Mouse (Mus musculus): ENCODE results near the gene Dnlz. TPM values are rescaled to one million over a fixed set of nuclear protein-coding genes. Genes with fewer than 3 reads are reported as not detected.
A peak's percentile ranks its signal among the peaks of the same experiment; 100 is the strongest.

Gene Dnlz
- total and polyA plus RNA-seq, 3 experiments = 7.6 to 14.2 (median 9.4) TPM

GRCm38 (mm10) chr2:26302005-26302503 is 49.9 kb downstream of the Dnlz start:
- Histone ChIP-seq H3K4me3 (ENCODE audit: low read depth, low read length) (no peak overlapping the region), H3K36me3 (replicated peaks) (no peaks in the 10 kb centered on the region), H3K27me3 (ENCODE audit: insufficient read depth, low read length) (peaks cover 37% of the 10 kb centered on the region), H3K4me1 (ENCODE audit: insufficient read depth, low read depth, low read length) (peaks cover 2% of the 10 kb centered on the region; the same call in 1 of the 2 replicates), H3K9me3 (replicated peaks) (no peaks in the 10 kb centered on the region)
- no peak for TF ChIP-seq GATA1 (IDR thresholded peaks at IDR 0.05; ENCODE audit: borderline replicate concordance, low read length)
- no peak for TF ChIP-seq TAL1 (conservative IDR thresholded peaks at IDR 0.05; ENCODE audit: low read depth, low read length)
- TF ChIP-seq CTCF (IDR thresholded peaks at IDR 0.05; ENCODE audit: low read depth, low read length) = no peak
- TF ChIP-seq GATA2 (IDR thresholded peaks at IDR 0.05; ENCODE audit: borderline replicate concordance, low read depth, low read length) = no peak
- TF ChIP-seq POLR2AphosphoS5 (IDR thresholded peaks at IDR 0.05; ENCODE audit: insufficient replicate concordance, low read depth, low read length) = no peak
- no peak for ATAC-seq (ENCODE audit: extremely low read depth, insufficient number of reproducible peaks, low FRiP score, poor library complexity, severe bottlenecking)
- DNase-seq (ENCODE audit: low spot score) = no peak

DNA sequence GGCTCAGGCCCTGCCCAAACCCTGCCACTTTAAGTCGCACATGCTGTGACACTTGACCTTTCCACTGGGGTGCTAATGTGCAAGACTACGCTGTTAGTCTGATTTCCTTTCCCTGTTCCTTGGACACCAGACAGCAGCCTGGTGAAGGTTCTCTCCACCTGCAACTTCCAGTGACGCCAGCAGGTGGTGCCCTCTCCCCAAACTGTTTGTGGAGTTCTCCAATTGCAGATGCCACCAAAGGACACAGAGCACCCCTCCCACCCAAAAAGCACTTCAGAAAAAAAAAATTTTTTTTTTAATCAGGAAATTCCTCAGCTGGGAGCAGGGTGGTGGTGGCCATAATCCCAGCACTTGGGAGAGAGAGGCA is 51.1 kb downstream of the Dnlz start:
- peak; percentile 70 for DNase-seq (ENCODE audit: low spot score)
- Histone ChIP-seq H3K4me3 (ENCODE audit: low read depth, low read length) (no peak overlapping the region), H3K36me3 (replicated peaks) (no peaks in the 10 kb centered on the region), H3K9me3 (replicated peaks) (no peaks in the 10 kb centered on the region), H3K4me1 (ENCODE audit: insufficient read depth, low read depth, low read length) (peaks cover 2% of the 10 kb centered on the region; the same call in 1 of the 2 replicates), H3K27me3 (ENCODE audit: insufficient read depth, low read length) (peaks cover 44% of the 10 kb centered on the region)
- no peak for ATAC-seq (ENCODE audit: extremely low read depth, insufficient number of reproducible peaks, low FRiP score, poor library complexity, severe bottlenecking)
- TF ChIP-seq POLR2AphosphoS5 (IDR thresholded peaks at IDR 0.05; ENCODE audit: insufficient replicate concordance, low read depth, low read length) = no peak
- TF ChIP-seq CTCF (IDR thresholded peaks at IDR 0.05; ENCODE audit: low read depth, low read length) = peak; percentile 57
- no peak for TF ChIP-seq GATA2 (IDR thresholded peaks at IDR 0.05; ENCODE audit: borderline replicate concordance, low read depth, low read length)
- no peak for TF ChIP-seq TAL1 (conservative IDR thresholded peaks at IDR 0.05; ENCODE audit: low read depth, low read length)

DNA sequence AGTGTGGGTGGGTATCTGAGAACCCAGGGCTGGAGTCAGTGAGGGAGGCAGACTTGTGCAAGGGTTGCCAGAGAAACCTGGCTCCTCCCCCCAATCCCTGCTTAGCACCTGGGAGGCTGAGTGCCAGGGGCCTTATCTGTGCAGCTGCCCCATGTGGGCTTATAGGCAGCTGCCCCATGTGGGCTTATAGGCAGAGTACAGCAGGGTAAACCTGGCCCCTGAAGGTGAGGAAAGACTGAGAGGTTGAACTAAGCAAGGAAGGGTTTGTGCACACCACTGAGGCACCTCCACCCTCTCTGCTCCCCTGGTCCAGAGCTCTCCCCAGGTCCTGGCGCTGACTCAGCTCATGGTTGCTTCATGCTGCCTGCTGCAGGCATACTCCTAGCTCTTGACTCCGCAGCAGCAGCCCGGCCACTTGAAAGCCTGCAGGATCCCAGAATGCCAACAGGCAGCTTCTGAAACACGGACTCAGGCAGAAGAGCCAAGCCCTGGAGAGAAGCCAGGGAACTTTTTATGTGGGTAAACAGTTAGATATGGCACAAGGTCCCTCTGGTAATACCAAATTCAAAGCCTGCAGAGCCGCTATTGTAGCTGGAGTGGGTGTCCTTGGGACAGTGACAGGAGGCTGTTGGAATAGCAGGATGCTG is 51.6 kb downstream of the Dnlz start:
- Histone ChIP-seq H3K36me3 (replicated peaks) (no peaks in the 10 kb centered on the region), H3K27me3 (ENCODE audit: insufficient read depth, low read length) (peaks cover 48% of the 10 kb centered on the region), H3K4me3 (ENCODE audit: low read depth, low read length) (no peak overlapping the region), H3K4me1 (ENCODE audit: insufficient read depth, low read depth, low read length) (peaks cover 2% of the 10 kb centered on the region; the same call in 1 of the 2 replicates), H3K9me3 (replicated peaks) (no peaks in the 10 kb centered on the region)
- ATAC-seq (ENCODE audit: extremely low read depth, insufficient number of reproducible peaks, low FRiP score, poor library complexity, severe bottlenecking) = no peak
- DNase-seq (ENCODE audit: low spot score) = no peak
- TF ChIP-seq CTCF (IDR thresholded peaks at IDR 0.05; ENCODE audit: low read depth, low read length) = no peak
- TF ChIP-seq TAL1 (conservative IDR thresholded peaks at IDR 0.05; ENCODE audit: low read depth, low read length) = no peak
- TF ChIP-seq POLR2AphosphoS5 (IDR thresholded peaks at IDR 0.05; ENCODE audit: insufficient replicate concordance, low read depth, low read length) = no peak
- no peak for TF ChIP-seq GATA2 (IDR thresholded peaks at IDR 0.05; ENCODE audit: borderline replicate concordance, low read depth, low read length)
- TF ChIP-seq GATA1 (IDR thresholded peaks at IDR 0.05; ENCODE audit: borderline replicate concordance, low read length) = no peak

DNA sequence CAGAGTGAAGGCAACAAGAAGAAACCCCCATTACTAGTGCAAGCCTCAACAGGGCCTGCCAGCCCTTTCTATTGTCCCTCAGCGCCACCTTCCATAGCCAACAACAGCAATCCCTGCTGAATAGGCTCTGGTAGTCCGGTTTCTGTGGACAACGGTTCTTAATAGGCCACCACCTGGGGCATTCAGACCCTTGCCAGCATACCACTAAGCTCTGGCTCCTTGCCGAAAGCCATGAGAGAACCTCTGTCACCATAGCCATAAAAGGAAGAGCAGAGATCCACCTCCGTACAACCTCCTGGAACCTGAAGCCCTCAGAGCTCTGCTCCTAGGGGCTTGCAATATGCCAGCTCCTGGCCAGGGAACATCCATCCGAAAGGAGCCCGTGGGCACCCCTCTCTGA is 52.6 kb downstream of the Dnlz start:
- DNase-seq (ENCODE audit: low spot score) = no peak
- TF ChIP-seq GATA2 (IDR thresholded peaks at IDR 0.05; ENCODE audit: borderline replicate concordance, low read depth, low read length) (no peak), POLR2AphosphoS5 (IDR thresholded peaks at IDR 0.05; ENCODE audit: insufficient replicate concordance, low read depth, low read length) (no peak), GATA1 (IDR thresholded peaks at IDR 0.05; ENCODE audit: borderline replicate concordance, low read length) (no peak), TAL1 (conservative IDR thresholded peaks at IDR 0.05; ENCODE audit: low read depth, low read length) (no peak), CTCF (IDR thresholded peaks at IDR 0.05; ENCODE audit: low read depth, low read length) (no peak)
- Histone ChIP-seq H3K9me3 (replicated peaks) (no peaks in the 10 kb centered on the region), H3K4me3 (ENCODE audit: low read depth, low read length) (no peak overlapping the region), H3K36me3 (replicated peaks) (no peaks in the 10 kb centered on the region), H3K27me3 (ENCODE audit: insufficient read depth, low read length) (peaks cover 46% of the 10 kb centered on the region), H3K4me1 (ENCODE audit: insufficient read depth, low read depth, low read length) (peaks cover 2% of the 10 kb centered on the region; the same call in 1 of the 2 replicates)
- no peak for ATAC-seq (ENCODE audit: extremely low read depth, insufficient number of reproducible peaks, low FRiP score, poor library complexity, severe bottlenecking)

DNA sequence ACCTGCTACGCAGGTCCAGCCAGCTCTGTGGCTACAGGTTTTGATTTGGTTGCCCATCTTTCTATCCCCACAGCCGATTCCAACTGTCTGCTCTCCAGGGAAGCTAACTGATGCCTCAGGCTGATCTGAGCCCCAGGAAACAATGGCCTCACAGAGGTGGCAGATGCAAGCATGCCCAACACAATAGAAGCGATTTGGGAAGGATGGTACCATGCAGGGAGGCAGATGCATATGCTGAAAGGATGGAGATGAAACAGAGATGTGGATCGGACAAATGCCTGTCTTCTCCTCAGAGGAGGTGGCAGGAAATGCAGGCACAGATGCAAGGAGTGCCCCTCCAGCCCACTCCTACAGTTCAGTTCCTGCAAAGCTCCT is 53.1 kb downstream of the Dnlz start:
- peaks cover 51% of the 10 kb centered on the region for H3K27me3 ChIP-seq (ENCODE audit: insufficient read depth, low read length)
- TF ChIP-seq GATA1 (IDR thresholded peaks at IDR 0.05; ENCODE audit: borderline replicate concordance, low read length) = no peak
- no peak for TF ChIP-seq TAL1 (conservative IDR thresholded peaks at IDR 0.05; ENCODE audit: low read depth, low read length)
- TF ChIP-seq GATA2 (IDR thresholded peaks at IDR 0.05; ENCODE audit: borderline replicate concordance, low read depth, low read length) = no peak
- TF ChIP-seq POLR2AphosphoS5 (IDR thresholded peaks at IDR 0.05; ENCODE audit: insufficient replicate concordance, low read depth, low read length) = no peak
- TF ChIP-seq CTCF (IDR thresholded peaks at IDR 0.05; ENCODE audit: low read depth, low read length) = no peak

GRCm38 (mm10) chr2:26298208-26298855 is 53.6 kb downstream of the Dnlz start:
- Histone ChIP-seq H3K4me1 (ENCODE audit: insufficient read depth, low read depth, low read length) (peaks cover 2% of the 10 kb centered on the region; the same call in 1 of the 2 replicates), H3K36me3 (replicated peaks) (no peaks in the 10 kb centered on the region), H3K27me3 (ENCODE audit: insufficient read depth, low read length) (peaks cover 54% of the 10 kb centered on the region), H3K4me3 (ENCODE audit: low read depth, low read length) (no peak overlapping the region), H3K9me3 (replicated peaks) (no peaks in the 10 kb centered on the region)
- TF ChIP-seq TAL1 (conservative IDR thresholded peaks at IDR 0.05; ENCODE audit: low read depth, low read length) (no peak), POLR2AphosphoS5 (IDR thresholded peaks at IDR 0.05; ENCODE audit: insufficient replicate concordance, low read depth, low read length) (no peak), GATA1 (IDR thresholded peaks at IDR 0.05; ENCODE audit: borderline replicate concordance, low read length) (no peak), CTCF (IDR thresholded peaks at IDR 0.05; ENCODE audit: low read depth, low read length) (no peak), GATA2 (IDR thresholded peaks at IDR 0.05; ENCODE audit: borderline replicate concordance, low read depth, low read length) (no peak)
- no peak for ATAC-seq (ENCODE audit: extremely low read depth, insufficient number of reproducible peaks, low FRiP score, poor library complexity, severe bottlenecking)
- DNase-seq (ENCODE audit: low spot score) = no peak

More for the DNA sequence above, 53.1 kb downstream of the Dnlz start:
- H3K9me3 ChIP-seq (replicated peaks) = no peaks in the 10 kb centered on the region
- peaks cover 2% of the 10 kb centered on the region; the same call in 1 of the 2 replicates for H3K4me1 ChIP-seq (ENCODE audit: insufficient read depth, low read depth, low read length)
- H3K36me3 ChIP-seq (replicated peaks) = no peaks in the 10 kb centered on the region
- ATAC-seq (ENCODE audit: extremely low read depth, insufficient number of reproducible peaks, low FRiP score, poor library complexity, severe bottlenecking) (no peak), DNase-seq (ENCODE audit: low spot score) (no peak)
- H3K4me3 ChIP-seq (ENCODE audit: low read depth, low read length) = no peak overlapping the region

Other genes with a start within 250 kb of the Dnlz start
- gene Nacc2, start 228.9 kb downstream of the Dnlz start, total RNA-seq (2014; fragmentation: Nextera tagmentation) = 2.0 and 5.1 TPM in 2 replicates
- 2.4 and 2.6 TPM in 2 replicates for gene Nacc2, start 228.9 kb downstream of the Dnlz start, total RNA-seq (2017)
- 4.3 and 7.4 TPM in 2 replicates for gene Nacc2, start 228.9 kb downstream of the Dnlz start, polyA plus RNA-seq (2012)
- not detected in 2 replicates for gene Lhx3, start 143.8 kb downstream of the Dnlz start, total RNA-seq (2014; fragmentation: Nextera tagmentation)
- gene Lhx3, start 143.8 kb downstream of the Dnlz start, total RNA-seq (2017) = not detected in 2 replicates
- gene Lhx3, start 143.8 kb downstream of the Dnlz start, polyA plus RNA-seq (2012) = not detected in 2 replicates
- gene Qsox2, start 114.6 kb downstream of the Dnlz start, total RNA-seq (2014; fragmentation: Nextera tagmentation) = 10.8 and 12.2 TPM in 2 replicates
- gene Qsox2, start 114.6 kb downstream of the Dnlz start, total RNA-seq (2017) = 6.8 and 6.9 TPM in 2 replicates
- gene Qsox2, start 114.6 kb downstream of the Dnlz start, polyA plus RNA-seq (2012) = 7.6 TPM in 2 replicates
- gene Ccdc187, start 57.6 kb downstream of the Dnlz start, total RNA-seq (2014; fragmentation: Nextera tagmentation) = not detected in 2 replicates
- under 0.01 and 0.11 TPM in 2 replicates for gene Ccdc187, start 57.6 kb downstream of the Dnlz start, total RNA-seq (2017)
- not detected in 2 replicates for gene Ccdc187, start 57.6 kb downstream of the Dnlz start, polyA plus RNA-seq (2012)
- not detected in 2 replicates for gene Gpsm1, start 36.6 kb downstream of the Dnlz start, total RNA-seq (2014; fragmentation: Nextera tagmentation)
- 0.22 and 0.46 TPM in 2 replicates for gene Gpsm1, start 36.6 kb downstream of the Dnlz start, total RNA-seq (2017)
- gene Gpsm1, start 36.6 kb downstream of the Dnlz start, polyA plus RNA-seq (2012) = 0.05 and 0.11 TPM in 2 replicates
- not detected in 2 replicates for gene Card9, start 8.8 kb upstream of the Dnlz start, total RNA-seq (2014; fragmentation: Nextera tagmentation)
- 0.12 and 0.16 TPM in 2 replicates for gene Card9, start 8.8 kb upstream of the Dnlz start, total RNA-seq (2017)
- gene Card9, start 8.8 kb upstream of the Dnlz start, polyA plus RNA-seq (2012) = 0.35 and 0.38 TPM in 2 replicates
- 18.7 and 25.4 TPM in 2 replicates for gene Snapc4, start 28.5 kb upstream of the Dnlz start, total RNA-seq (2014; fragmentation: Nextera tagmentation)
- 42.2 and 46.0 TPM in 2 replicates for gene Snapc4, start 28.5 kb upstream of the Dnlz start, total RNA-seq (2017)
- 64.0 and 67.9 TPM in 2 replicates for gene Snapc4, start 28.5 kb upstream of the Dnlz start, polyA plus RNA-seq (2012)
- gene Entr1, start 37.2 kb upstream of the Dnlz start, total RNA-seq (2014; fragmentation: Nextera tagmentation) = 56.5 and 69.8 TPM in 2 replicates
- gene Entr1, start 37.2 kb upstream of the Dnlz start, total RNA-seq (2017) = 58.2 and 63.7 TPM in 2 replicates
- 68.2 and 71.5 TPM in 2 replicates for gene Entr1, start 37.2 kb upstream of the Dnlz start, polyA plus RNA-seq (2012)
- 56.9 and 76.5 TPM in 2 replicates for gene Pmpca, start 37.2 kb upstream of the Dnlz start, total RNA-seq (2014; fragmentation: Nextera tagmentation)
- gene Pmpca, start 37.2 kb upstream of the Dnlz start, total RNA-seq (2017) = 78.8 and 94.3 TPM in 2 replicates
- 542 and 594 TPM in 2 replicates for gene Pmpca, start 37.2 kb upstream of the Dnlz start, polyA plus RNA-seq (2012)
- gene Inpp5e, start 57.1 kb upstream of the Dnlz start, total RNA-seq (2014; fragmentation: Nextera tagmentation) = 19.7 and 23.0 TPM in 2 replicates
- 7.6 and 8.2 TPM in 2 replicates for gene Inpp5e, start 57.1 kb upstream of the Dnlz start, total RNA-seq (2017)
- gene Inpp5e, start 57.1 kb upstream of the Dnlz start, polyA plus RNA-seq (2012) = 16.0 and 16.2 TPM in 2 replicates
- 74.0 and 83.5 TPM in 2 replicates for gene Sec16a, start 93.1 kb upstream of the Dnlz start, total RNA-seq (2014; fragmentation: Nextera tagmentation)
- 31.9 and 34.4 TPM in 2 replicates for gene Sec16a, start 93.1 kb upstream of the Dnlz start, total RNA-seq (2017)
- 24.8 and 37.8 TPM in 2 replicates for gene Sec16a, start 93.1 kb upstream of the Dnlz start, polyA plus RNA-seq (2012)
- not detected in 2 replicates for gene Notch1, start 164.6 kb upstream of the Dnlz start, total RNA-seq (2014; fragmentation: Nextera tagmentation)
- 0.06 and 0.71 TPM in 2 replicates for gene Notch1, start 164.6 kb upstream of the Dnlz start, total RNA-seq (2017)
- gene Notch1, start 164.6 kb upstream of the Dnlz start, polyA plus RNA-seq (2012) = 0.02 and 0.06 TPM in 2 replicates
- gene Egfl7, start 227.9 kb upstream of the Dnlz start, total RNA-seq (2014; fragmentation: Nextera tagmentation) = 29.6 and 31.9 TPM in 2 replicates
- gene Egfl7, start 227.9 kb upstream of the Dnlz start, total RNA-seq (2017) = 160 and 228 TPM in 2 replicates
- 131 and 136 TPM in 2 replicates for gene Egfl7, start 227.9 kb upstream of the Dnlz start, polyA plus RNA-seq (2012)
- not detected in 2 replicates for gene Gm20532, start 234.5 kb upstream of the Dnlz start, total RNA-seq (2014; fragmentation: Nextera tagmentation)
- gene Gm20532, start 234.5 kb upstream of the Dnlz start, total RNA-seq (2017) = not detected in 2 replicates
- not detected in 2 replicates for gene Gm20532, start 234.5 kb upstream of the Dnlz start, polyA plus RNA-seq (2012)